Mouse (Mus musculus) neural tube, postnatal 0 days (tissue): ENCODE results near the gene Olfr1131. TPM values are rescaled to one million over a fixed set of nuclear protein-coding genes. Genes with fewer than 3 reads are reported as not detected.

Source experiments
- polyA plus RNA-seq: library from polyadenylated mRNA; unstranded; fragments of >200 nt; fragmentation: Nextera tagmentation; extraction: Ambion mirVana; gene quantifications from 2 replicates; pipeline ENCODE4 v1.2.1, GENCODE M21; 2015

Gene Olfr1131
- not detected in 2 replicates for polyA plus RNA-seq

GRCm38 (mm10) chr2:87626804-87627203 lies at the start of gene Olfr1131:
Gene Olfr1131 (plus strand): TSS chr2:87627104.

GRCm38 (mm10) chr2:87605912-87606311 lies 21.0 kb upstream of the Olfr1131 start, which contains the start of gene Olfr1130:
Gene Olfr1130 (plus strand): TSS chr2:87606212.

GRCm38 (mm10) chr2:87637435-87637834 lies 10.5 kb downstream of the Olfr1131 start, which contains the start of gene Olfr1132:
Gene Olfr1132 (minus strand): TSS chr2:87637535.

GRCm38 (mm10) chr2:87647274-87647673 lies 20.4 kb downstream of the Olfr1131 start, which contains the start of gene Olfr1133:
Gene Olfr1133 (minus strand): TSS chr2:87647374.

GRCm38 (mm10) chr2:87658360-87658759 lies 31.5 kb downstream of the Olfr1131 start, which contains the start of gene Olfr1134:
Gene Olfr1134 (minus strand): TSS chr2:87658460.

GRCm38 (mm10) chr2:87673564-87673963 lies 46.7 kb downstream of the Olfr1131 start, which contains the start of gene Olfr1135:
Gene Olfr1135 (minus strand): TSS chr2:87673664.

Other genes starting within 250 kb of the Olfr1131 start
- not detected in 2 replicates for gene Olfr1122, start 241.3 kb upstream of the Olfr1131 start, polyA plus RNA-seq
- gene Olfr1123, start 210.5 kb upstream of the Olfr1131 start, polyA plus RNA-seq = not detected in 2 replicates
- 0.06 and 0.11 TPM in 2 replicates for gene Olfr1124, start 196.8 kb upstream of the Olfr1131 start, polyA plus RNA-seq
- not detected in 2 replicates for gene Olfr1126, start 173.1 kb upstream of the Olfr1131 start, polyA plus RNA-seq
- not detected in 2 replicates for gene Pramel7, start 130.0 kb upstream of the Olfr1131 start, polyA plus RNA-seq
- gene Pramel6, start 120.5 kb upstream of the Olfr1131 start, polyA plus RNA-seq = not detected in 2 replicates
- not detected in 2 replicates for gene Olfr153, start 95.3 kb upstream of the Olfr1131 start, polyA plus RNA-seq
- not detected in 2 replicates for gene Olfr1128, start 81.6 kb upstream of the Olfr1131 start, polyA plus RNA-seq
- gene Olfr1129, start 53.2 kb upstream of the Olfr1131 start, polyA plus RNA-seq = not detected in 2 replicates
- not detected in 2 replicates for gene Olfr1130, start 20.9 kb upstream of the Olfr1131 start, polyA plus RNA-seq
- gene Olfr1132, start 10.4 kb downstream of the Olfr1131 start, polyA plus RNA-seq = not detected in 2 replicates
- not detected in 2 replicates for gene Olfr1133, start 20.3 kb downstream of the Olfr1131 start, polyA plus RNA-seq
- gene Olfr1134, start 31.4 kb downstream of the Olfr1131 start, polyA plus RNA-seq = not detected in 2 replicates
- gene Olfr1135, start 46.6 kb downstream of the Olfr1131 start, polyA plus RNA-seq = not detected in 2 replicates
- not detected in 2 replicates for gene Olfr1136, start 66.8 kb downstream of the Olfr1131 start, polyA plus RNA-seq
- not detected in 2 replicates for gene Olfr1137, start 86.1 kb downstream of the Olfr1131 start, polyA plus RNA-seq
- gene Olfr1138, start 112.9 kb downstream of the Olfr1131 start, polyA plus RNA-seq = not detected in 2 replicates
- not detected in 2 replicates for gene Olfr1140, start 116.6 kb downstream of the Olfr1131 start, polyA plus RNA-seq
- not detected in 2 replicates for gene Olfr1141, start 126.9 kb downstream of the Olfr1131 start, polyA plus RNA-seq
- gene Olfr152, start 152.4 kb downstream of the Olfr1131 start, polyA plus RNA-seq = not detected in 2 replicates
- not detected in 2 replicates for gene Olfr1143, start 173.5 kb downstream of the Olfr1131 start, polyA plus RNA-seq
- not detected in 2 replicates for gene Olfr1145, start 182.7 kb downstream of the Olfr1131 start, polyA plus RNA-seq
- not detected in 2 replicates for gene Olfr1148, start 203.4 kb downstream of the Olfr1131 start, polyA plus RNA-seq
- not detected in 2 replicates for gene Olfr1150-ps1, start 216.9 kb downstream of the Olfr1131 start, polyA plus RNA-seq
- not detected in 2 replicates for gene Olfr1151, start 228.8 kb downstream of the Olfr1131 start, polyA plus RNA-seq
- not detected in 2 replicates for gene Olfr1152, start 239.4 kb downstream of the Olfr1131 start, polyA plus RNA-seq